Mouse (Mus musculus): ENCODE data around the gene Ubl7. TPM values are rescaled to one million over a fixed set of nuclear protein-coding genes. Genes with fewer than 3 reads are reported as not detected.

Ubl7 gene
- polyA plus RNA-seq, 2 experiments from 2014 or later = 119 to 137 TPM

DNA sequence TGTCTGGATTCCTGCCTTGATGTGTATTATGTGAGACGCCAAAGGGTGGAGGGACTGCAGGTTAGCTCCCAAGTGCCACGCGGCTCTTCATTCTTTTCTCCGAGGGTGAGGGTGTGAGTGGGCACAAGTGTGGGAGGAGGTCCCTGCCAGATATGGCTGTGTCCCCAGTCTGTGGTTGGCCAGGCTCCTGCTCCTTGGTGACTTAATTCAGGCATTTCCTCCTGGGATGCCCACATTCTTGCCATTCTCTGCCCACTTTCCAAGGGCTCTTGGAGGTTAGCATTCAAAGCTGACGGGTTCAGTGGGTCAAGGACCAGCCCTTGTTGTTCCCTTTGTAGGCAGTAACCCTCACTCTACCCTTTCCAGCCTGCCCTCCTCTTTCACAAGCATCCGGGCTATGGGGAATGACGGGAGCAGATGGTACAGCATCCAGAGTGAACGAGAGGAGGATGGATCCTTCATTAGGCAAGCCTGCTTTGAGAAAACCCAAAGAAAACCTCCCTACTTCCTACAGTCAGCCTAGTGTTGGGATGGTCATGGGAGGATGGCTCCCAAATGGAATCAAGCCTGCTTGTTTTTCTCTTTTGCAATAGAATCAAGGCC lies 38.4 kb downstream of the Ubl7 start:
- no peak for ATAC-seq

DNA sequence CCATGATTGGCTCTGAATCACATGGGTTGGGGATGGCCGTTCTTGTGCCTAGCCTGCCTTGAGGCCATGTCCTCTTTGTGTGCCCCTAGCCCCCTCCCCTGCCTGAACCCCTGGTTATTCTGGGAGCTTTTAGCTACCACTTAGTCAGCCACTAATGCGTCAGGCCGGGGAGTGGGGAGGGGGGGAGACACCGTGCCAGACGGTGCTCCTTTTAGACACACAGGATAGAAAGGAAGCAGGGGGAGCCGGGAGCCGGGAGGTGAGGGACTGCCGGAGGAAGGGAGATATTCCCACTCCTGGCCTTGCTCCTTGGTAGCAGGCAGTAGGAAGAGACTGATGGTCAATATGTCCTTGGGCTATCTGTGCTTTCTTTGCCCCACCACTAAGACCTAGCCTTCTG lies 39.1 kb downstream of the Ubl7 start:
- no peak for ATAC-seq

DNA sequence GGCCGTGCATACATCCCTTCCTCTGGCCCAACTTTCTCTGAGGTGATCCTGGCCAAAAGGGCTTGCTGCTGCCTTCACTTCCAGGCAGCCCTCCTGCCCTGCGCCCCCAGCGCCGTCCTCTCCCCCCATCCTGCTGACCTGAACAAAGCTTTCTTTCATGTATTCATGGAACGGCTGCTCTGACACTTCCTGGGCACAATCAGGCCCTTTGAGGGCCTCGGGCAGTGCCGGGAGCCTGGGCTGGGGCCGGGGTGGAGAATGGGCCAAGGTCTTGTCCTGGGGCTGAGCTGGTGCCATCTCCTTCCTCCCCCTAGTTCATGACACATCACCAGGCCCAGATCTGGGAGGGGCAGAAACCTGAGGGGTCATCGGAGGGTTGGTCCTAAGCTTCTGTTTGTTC lies 39.7 kb downstream of the Ubl7 start:
- ATAC-seq = no peak

GRCm38 (mm10) chr9:57951993-57952392 lies 41.2 kb downstream of the Ubl7 start:
- ATAC-seq = no peak

DNA sequence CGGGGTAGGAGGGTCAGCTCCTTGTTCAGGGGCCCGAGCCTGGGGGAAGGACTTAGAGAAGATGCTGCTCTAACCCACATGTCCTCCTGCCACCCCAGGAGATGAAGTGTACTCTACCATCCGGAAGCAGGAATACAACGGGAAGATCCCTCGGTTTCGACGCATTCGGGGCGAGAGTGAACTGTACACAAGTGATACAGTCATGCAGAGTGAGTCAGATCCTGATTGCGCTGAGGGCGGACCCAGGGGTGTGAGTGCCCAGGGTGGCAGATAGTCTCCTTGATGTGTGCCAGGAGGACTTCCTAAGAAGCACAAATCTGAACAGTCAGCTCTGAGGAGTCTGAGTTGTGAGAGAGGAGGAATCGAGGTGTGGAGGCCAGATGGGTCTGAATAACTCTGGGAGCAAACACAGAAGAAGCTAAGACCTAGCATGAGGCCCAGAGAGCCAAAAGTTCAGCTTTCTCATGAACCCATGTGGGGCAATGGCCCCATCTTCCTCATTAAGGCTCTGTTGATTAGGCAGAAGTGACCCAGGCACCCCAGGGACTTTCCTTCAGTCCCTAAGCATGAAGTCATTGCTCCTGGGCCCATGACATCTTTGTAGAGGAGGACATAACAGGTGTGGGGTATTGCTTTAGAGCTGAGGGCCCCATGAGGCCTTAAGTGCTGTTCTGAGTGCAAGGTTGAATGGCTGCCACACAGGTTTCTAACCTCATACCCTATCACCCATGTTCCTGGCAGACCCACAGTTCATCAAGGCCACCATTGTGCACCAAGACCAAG lies 44.4 kb downstream of the Ubl7 start:
- ATAC-seq = no peak

- no peak for ATAC-seq
Observed at GRCm38 (mm10) chr9:57955764-57956163, 45.0 kb downstream of the Ubl7 start.

GRCm38 (mm10) chr9:57956196-57956837 lies 45.5 kb downstream of the Ubl7 start:
- no peak for ATAC-seq

GRCm38 (mm10) chr9:57956838-57957236 lies 46.1 kb downstream of the Ubl7 start:
- peak; percentile 66 for ATAC-seq

- no peak for ATAC-seq
Observed at GRCm38 (mm10) chr9:57958615-57959014, 47.8 kb downstream of the Ubl7 start.

DNA sequence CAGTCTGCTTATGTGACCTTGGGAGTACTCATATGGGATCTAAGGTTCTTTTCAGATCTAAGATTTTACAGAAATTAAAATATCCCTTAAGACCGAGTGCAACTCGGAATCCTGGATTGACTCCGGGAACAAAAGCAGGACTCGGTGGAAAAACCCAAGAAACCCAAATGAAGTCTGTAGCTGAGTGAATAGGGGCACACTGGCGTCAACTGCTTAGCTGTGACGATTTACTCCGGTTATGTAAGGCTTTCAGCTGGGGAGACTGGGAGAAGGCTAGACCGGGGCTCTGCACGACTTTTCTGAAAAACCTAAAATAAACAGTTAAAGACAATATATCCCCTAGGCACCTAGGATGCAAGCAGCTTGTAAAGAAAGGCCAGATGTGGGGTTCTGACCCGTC lies 48.6 kb downstream of the Ubl7 start:
- no peak for ATAC-seq

GRCm38 (mm10) chr9:57959886-57960866 lies 49.4 kb downstream of the Ubl7 start:
- no peak for ATAC-seq

DNA sequence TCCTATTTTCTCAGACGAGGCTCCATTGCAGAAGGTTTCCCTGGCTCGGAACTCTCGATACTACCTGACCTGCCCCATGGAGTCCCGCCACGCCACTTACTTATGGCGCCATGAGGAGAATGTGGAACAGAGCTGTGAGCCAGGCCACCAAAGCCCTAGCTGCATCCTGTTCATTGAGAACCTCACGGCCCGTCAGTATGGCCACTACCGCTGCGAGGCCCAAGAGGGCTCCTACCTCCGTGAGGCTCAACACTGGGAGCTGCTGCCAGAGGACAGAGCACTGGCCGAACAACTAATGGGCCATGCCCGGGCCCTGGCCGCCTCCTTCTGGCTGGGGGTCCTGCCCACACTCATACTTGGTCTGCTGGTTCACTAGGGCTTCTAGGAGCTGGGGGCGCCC lies 50.4 kb downstream of the Ubl7 start:
- ATAC-seq = no peak

- no peak for ATAC-seq
Observed at GRCm38 (mm10) chr9:57961863-57962778, 51.3 kb downstream of the Ubl7 start.

- no peak for ATAC-seq
Observed at GRCm38 (mm10) chr9:57963249-57963997, 52.6 kb downstream of the Ubl7 start.

- ATAC-seq = no peak
Observed at GRCm38 (mm10) chr9:57963998-57964395, 53.2 kb downstream of the Ubl7 start.

GRCm38 (mm10) chr9:57964528-57965250 lies 53.9 kb downstream of the Ubl7 start:
- no peak for ATAC-seq

- ATAC-seq = no peak
Observed at GRCm38 (mm10) chr9:57965281-57966185, 54.8 kb downstream of the Ubl7 start.

DNA sequence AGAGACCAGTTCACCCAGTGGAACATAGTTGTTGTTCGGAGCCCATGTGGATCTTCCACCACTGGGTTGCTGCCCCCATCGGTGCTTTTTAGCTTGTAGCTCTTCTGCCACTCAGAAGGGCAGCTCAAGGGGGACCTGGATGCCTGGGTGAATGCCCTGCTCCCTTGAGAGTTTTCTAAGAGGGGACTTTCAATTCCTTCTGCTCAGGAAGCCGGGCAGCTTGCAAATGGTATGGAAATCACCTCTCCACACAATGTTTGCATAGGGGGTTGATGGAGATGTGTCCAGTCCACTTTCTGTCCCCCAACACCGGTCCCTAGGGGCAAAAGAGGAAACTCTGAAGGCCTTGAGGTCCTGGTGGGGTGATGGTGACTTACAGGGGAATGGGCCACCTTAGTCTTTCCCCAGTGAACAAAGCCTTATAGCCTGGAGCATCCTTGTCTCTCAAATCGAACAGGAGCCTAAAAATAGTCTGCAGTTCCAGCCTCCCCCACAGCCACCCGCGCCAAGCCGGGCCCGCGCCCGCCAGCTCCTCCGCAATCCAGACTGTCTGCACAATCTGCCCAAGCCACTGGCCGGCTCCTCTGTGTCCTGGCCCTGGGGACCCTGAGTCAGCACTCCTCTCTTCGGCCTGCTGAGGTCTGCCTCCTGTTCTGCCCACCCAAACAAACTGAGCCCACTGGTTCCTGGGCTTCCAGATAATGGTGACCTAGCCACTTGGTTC lies 56.6 kb downstream of the Ubl7 start:
- ATAC-seq = no peak

Measured in activated CD4-positive, CD25-positive, alpha-beta regulatory T cell, adult 4 months (primary cell).